Mouse (Mus musculus) adrenal gland, adult 8-10 months (tissue): ENCODE data around the gene Tfeb. TPM values are rescaled to one million over a fixed set of nuclear protein-coding genes. Genes with fewer than 3 reads are reported as not detected.

ENCODE experiments used
- DNase-seq: peaks from one replicate; pipeline ENCODE4 v3.0.0; 2022
- total RNA-seq, 4 experiments: library from RNA; stranded (reverse); gene quantifications; 2 replicates each; pipeline ENCODE4 v1.2.4; 2022

Tfeb gene
- total RNA-seq, 4 experiments from 2014 or later, result 17.3 to 32.1 (median 24.2) TPM

DNA sequence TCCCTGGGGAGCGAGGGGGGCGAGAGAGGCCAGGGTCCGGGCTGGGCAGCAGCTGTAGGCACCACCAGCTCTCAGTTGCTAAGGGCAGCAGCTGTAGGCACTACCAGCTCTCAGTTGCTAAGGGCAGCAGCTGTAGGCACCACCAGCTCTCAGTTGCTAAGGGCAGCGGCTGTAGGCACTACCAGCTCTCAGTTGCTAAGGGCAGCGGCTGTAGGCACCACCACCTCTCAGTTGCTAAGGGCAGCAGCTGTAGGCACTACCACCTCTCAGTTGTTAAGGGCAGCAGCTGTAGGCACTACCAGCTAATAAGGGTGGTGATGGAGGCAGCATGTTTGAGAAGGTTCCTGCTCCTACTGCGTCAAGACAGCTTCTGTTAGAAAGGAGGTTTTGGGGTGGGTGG is 52.2 kb downstream of the Tfeb start:
- no peak for DNase-seq

DNA sequence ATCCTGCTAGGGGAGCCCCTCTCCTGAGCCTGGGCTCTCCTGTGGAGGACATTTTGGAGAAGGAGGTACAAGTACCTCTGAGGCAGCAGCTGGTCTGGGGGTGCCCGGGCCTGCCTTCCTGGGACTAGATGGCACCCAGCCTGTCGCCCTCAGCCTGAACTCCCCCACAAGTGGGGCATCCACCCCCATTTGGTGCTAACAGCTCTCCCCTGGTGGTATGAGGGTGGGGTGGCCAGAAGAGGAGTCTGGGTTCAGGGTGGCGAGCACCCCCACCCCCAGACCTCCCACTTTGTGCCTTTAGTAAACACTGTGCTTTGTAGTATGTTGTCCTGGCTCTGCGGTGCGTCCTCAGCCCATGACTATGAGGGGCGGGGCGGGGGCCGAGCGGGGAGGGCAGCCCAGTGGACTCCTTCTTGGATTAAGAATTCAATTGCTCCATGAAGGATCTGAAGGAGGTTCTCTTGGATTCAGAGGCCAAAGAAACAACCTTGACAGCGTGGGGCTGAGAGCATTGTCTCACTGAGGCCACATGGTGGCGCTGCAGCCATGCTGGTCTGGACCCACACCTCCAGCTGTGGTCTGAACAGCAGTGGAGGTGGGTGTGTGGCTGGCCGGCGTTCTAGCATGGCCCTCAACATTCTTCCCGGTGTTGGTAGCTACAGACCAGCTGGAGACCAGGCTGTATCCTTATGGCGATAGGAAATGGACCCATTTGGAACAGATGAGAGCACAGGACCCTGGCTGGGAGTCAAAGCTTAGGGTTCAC is 55.5 kb downstream of the Tfeb start:
- peak; percentile 56 for DNase-seq

DNA sequence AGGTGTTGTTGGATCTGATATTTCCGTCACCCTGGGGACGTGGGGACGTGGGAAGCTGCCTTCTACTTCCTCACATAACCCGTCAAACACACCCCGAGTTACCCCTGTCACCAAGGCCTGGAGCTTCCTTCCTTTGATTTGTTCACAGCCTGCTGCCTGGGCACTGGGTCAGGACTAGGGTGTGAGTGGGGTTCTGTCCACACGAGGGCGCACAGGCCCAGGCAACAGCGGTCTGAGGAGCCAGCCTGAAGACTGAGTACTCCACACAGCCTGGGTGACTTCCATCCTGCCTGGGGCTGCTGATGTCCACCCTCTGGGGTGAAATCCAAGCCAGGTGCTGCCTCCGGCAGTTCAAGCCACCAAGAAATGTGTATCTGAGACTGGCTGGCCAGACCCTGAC is 56.5 kb downstream of the Tfeb start:
- peak; percentile 75 for DNase-seq

DNA sequence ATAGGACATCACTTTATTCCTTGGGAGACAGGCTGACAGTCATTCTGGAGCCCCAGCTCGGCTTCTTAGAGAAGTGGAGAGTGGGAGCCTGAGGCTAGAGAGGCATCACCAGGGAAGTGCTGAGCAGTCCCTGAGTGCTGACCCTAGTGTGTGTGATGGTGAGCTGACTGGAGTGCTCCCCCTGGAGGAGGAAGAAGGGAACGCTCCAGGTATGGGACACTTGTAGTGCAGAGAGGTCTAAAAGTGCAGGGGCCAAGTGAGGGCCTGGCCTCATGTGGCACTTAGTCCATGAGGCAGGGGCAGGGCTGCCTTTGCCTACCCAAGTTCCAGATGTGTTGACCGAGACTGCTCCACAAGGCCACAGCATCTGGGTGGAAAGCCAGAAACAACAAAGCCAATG is 58.6 kb downstream of the Tfeb start:
- DNase-seq, result no peak

DNA sequence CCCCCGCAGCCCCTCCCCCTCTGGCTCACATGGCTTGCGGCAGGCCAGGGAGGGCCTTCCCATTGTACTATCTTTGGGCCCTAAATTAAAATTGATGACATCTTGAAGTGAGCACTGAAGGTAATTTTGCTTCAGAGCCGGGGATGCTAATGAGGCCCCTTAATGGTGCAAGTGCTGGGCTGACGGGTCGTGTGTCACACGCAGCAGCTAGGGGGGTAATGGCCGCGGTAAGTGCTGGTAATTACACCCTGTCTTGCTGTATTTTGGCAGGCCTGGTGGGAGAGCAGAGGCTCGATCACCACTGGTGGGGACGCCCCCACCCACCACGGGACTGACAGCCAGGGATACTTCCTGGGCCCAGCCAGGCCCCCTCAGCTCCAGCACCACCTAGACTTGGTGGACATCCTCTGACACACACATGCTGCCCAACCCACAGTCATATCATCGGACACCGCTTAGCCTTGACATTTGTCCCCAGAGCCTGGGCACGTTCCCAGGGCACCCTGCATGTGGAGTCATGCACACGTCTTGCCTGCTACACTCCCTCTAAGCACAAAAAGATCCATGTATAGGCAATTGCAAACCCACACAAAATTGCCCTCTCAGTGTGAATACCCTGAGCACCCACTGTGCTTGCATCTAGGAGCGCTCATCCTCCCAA is 59.5 kb downstream of the Tfeb start:
- DNase-seq, result no peak

DNA sequence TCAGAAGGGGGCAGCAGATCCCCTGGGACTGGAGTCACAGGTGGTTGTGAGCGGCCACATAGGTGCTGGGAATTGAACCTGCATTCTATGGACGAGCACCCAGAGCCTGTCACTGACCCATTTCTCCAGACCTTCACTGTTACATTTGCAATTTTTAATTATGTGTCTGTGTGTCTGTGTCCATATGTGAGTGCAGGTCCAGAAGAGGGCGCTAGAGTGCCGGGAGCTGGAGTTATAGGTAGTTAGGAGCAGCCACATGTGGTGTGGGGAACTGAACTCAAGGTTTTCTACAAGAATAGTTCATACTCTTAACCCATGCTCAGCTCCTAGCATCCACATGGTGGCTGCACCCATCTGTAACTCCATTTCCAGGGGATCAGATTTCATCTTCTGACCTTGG is 60.1 kb downstream of the Tfeb start:
- DNase-seq, result no peak

DNA sequence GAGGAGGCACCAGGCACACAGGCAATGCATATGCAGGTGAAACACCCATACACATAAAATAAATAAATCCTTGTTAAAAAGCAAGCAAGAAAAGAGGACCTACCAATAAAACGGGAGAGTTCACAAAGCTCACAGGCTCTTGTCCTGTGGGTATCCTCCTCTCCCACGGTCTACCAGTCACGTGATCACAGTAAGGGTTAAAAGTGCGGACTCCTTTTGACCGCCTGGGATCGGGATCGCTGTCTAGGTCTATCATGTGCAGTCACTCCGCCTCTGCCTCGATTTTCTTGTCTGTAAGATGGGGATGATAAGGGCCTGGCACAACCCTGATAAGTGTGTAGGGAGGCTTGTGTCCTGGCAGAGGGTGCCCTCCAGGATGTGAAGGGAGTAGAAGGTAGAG is 60.6 kb downstream of the Tfeb start:
- DNase-seq, result no peak

DNA sequence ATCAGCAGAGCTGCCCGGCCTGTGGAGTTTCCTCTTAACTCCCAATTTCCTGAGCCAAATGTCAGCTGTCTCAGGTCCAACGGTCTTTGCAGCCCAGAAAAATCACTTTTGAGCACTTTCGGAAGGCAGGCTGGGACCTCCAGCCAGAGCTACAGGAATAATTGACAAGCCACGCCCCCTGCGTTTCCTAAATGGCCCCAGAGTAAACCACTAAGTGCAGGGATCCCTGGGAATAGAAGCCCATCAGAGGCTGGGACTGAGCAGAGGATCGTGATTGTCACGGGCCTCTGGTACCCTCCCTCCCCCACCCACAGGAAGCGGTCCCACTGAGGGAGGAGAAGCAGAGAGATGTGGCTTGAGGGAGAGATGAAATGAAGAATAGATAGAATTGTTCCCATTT is 66.0 kb downstream of the Tfeb start:
- no peak for DNase-seq

DNA sequence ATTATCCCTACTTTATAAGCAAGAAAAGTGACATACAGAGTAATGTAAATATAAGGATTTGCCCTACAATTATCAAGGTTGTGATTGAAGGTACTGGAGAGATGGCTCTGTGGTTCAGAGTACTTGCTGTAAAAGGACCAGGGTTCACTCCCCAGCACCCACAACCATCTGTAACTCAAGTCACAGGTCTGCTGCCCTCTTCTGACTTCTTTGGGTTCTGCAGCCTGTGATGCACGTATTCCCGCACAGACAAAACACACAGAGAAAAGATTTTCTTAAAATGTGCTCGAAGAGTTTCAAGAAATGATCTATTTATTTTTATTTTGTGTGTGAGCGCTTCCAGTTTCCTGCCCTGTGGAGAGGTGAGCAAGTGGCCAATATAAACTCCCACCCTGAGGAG is 66.8 kb downstream of the Tfeb start:
- no peak for DNase-seq

DNA sequence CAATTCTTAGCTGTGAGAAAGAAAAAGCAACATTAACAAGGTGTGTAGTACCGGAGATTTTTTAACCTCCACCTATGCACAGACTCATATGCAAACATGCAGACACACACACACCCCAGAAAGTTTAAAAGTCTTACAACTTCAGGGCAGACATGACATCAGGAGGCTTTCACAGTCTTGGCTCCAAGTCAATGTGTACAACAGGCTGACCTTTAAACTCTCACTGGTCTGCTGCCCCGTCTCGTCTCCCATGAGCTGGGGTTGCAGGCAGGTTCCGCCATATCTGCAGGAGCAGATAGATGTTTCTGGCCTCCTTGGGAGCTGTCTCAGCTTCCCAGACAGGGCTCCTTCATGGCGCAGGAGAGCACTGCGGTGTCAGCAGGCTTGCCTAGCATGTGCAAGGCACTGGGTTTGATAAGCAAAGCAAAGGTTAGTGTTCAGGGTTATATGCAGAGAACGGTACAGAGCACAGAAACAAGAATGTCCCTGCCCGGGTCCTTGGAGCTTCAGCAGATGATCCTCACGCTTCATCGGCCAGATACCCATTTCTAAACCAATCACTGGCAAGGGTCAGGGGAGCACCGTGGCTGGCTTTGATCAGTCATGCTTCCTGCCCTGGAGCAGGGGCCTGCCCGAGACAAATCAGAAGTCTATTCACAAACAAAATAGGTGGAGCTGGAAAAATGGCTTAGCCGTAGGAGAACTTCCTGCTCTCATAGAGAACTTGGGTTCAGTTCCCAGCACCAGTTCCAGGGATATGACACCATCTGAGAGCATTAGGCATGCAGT is 68.4 kb downstream of the Tfeb start:
- DNase-seq, result no peak

DNA sequence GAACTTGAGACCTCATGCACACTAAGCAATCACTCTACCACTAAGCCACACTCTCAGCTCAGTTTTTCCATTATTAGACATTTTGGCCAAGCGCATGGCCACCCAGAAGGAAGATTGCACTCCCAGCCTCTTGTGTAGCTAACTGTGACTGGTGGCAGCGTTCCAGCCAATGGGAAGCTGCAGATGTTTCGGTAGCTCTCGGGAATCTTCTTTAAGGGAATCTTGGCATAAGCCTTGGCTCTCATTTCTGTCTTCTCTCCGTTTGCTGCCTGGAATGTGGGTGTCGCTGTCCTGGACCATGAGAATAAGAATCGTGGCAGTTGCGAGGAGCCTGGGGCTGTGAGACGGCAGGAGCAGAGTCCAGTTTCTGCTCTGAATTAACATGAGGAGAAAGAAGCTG is 69.4 kb downstream of the Tfeb start:
- DNase-seq, result no peak

DNA sequence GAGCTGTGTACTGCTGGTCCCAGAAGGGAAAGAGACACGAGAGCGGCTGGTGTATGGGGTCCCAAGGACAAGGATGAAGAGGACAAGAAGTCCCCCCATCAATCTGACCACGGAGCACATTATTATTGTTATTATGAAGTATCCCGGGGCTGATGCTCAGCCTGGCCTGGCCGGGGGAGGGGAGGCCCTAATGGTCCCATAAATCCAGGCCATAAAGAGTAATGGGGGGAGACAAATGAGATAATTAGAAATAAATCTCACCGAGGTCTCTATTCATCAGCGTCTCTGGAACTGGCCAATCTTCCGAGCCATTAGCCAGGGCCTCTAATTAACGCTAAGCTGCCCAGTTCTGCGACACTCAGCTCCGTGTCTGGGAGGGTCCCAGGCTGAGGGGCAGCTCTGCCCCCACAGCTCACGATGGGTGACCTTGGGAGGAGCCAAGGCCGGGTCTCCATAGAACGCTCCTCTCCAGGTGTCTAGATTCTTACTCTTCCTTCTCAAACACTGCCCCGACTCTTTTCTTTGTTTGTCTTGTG is 74.5 kb downstream of the Tfeb start:
- DNase-seq, result no peak

DNA sequence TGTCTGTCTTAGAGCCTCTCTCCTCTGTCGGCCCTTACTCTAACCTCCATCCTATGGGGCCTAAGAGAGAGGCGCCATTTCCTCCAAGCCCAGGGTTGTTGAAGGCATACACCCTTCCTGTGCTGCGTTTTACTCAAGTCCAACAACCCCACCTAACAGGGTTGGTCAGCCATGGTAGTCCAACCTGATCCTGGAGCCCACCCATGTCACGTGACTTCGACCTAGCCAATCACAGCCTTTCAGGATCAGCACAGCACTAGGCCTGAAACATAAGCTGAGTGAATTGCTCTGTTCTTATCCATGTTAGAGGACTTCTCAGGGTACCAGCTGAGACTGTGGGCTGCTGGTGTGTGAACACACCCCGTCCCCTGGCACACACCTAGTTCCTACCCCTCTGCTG is 75.4 kb downstream of the Tfeb start:
- DNase-seq, result no peak

DNA sequence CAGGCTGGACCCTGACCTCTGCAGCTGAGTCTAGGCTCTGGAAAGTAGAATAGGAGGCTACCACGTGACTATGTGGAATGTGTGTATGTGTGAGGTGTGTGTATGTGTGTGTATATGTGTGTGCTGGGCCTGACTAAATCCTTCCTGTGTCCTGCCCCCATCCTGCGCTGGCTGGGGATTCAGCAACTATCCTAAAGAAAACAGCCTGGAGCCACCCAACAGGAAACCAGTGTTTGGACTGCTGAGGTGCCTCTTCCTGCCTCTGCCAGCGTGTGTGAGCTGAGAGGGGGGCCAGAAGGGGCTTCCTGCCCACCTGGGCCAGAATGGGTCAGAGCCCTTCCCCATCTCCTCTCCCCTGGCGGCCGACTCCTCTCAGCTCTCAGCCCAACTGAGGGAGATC is 76.8 kb downstream of the Tfeb start:
- no peak for DNase-seq

DNA sequence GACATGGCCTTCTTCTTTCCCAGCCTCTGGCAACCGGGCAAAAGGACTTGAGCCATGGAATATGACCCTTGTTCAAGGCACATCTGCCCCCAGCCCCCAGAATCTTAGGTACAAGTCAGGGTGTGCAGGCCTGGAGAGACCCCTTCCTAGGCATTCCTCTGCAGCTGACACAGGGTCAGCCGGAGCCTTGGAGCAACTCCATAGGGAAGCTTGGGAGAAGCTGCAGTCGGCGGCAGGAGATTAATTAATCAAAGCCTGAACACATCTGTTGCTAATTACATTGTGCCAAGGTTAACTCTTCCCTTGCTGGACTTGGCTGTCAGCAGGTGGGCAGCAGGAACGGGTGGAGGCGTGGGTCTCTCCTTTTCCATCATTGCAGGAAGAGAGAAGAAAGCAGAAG is 77.7 kb downstream of the Tfeb start:
- DNase-seq, result no peak

DNA sequence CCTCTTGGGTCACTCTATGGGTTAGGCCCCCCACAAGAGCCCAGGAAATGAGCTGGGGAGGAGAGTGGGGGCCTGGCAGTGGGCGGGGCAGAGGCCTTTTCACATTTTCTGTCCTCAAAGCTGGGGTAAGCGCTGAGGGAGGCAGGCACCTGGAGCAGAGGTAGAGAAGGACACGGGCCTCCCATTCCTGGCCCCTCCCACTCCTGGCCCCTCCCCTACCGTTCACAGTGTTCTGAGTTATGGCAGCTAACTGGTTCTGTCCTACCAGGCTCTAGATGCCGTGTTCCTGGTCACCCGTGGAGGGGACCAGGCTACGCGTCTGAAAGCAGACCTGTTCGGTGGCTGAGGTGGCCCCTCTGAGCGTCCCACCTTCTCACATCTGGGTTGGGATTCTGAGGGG is 78.6 kb downstream of the Tfeb start:
- DNase-seq, result no peak

DNA sequence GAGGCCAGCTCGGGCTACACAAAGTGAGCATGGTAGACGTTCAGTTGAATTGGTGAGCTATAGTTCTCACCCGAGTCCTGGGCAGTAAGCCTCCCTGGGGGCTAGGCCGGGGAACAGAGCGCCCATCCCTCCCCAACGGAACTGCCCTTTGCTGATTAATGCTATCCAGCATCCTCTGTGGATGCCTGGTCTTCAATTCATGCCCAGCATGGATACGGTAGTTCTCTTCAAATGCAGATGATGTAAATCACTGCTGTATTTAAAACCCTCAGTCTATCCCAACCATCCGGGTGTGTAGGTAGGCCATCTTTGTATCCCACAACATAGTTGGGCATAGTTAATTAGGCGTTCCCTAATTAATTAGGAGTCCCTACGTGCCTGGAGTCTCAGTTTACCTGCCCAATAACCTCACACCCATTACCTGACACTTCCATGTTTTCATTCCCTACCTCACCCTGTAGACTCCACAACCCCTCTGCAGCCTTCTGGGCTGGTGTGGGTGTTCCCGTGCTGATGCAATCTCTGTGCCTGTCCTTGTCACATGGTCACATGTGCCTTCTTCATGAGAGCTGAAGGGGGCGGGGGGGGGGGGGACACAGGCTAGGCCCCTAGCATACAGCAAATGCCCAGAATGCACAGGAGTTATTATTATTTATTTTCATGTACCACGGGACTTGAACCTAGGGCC is 81.4 kb downstream of the Tfeb start:
- DNase-seq, result no peak

DNA sequence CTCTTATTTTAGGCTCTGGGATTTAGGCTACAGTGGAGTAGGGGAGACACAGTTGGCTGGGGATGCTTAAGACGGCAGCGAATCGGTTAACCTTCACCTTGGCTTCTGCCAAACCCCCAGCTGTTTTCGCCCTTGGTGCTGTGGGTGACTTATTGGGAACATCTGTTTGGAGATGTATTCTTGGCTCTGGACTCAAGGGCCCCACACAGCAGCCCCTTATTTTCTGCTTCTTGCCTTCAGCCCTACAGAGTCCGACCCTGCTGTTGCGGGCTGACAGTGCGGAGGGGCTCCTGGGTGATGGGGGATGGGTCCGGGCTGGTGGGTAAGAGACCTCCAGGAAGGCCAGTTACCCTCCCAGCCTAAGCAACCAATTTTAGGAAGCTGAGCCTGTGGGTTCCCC is 84.5 kb downstream of the Tfeb start:
- DNase-seq, result no peak

DNA sequence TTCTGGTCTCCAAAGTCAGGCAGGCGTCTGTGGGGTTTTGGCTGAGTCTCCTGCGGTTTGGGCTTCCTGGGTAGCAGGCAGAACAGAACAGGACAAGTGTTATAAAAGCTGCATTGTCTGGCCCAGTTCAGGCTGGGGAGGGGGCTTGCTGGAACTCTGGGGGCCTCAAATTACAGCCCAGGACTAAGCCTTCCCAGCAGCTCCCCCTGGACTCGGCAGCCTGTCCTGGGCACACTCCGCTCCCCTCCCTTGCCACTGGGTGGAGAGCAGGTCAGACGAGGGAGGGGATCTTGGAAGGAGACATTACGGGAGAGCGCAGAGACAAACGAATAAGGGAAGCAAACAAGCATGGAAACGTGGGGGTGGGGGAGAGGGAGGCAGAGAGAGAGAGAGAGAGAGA is 94.3 kb downstream of the Tfeb start:
- no peak for DNase-seq

DNA sequence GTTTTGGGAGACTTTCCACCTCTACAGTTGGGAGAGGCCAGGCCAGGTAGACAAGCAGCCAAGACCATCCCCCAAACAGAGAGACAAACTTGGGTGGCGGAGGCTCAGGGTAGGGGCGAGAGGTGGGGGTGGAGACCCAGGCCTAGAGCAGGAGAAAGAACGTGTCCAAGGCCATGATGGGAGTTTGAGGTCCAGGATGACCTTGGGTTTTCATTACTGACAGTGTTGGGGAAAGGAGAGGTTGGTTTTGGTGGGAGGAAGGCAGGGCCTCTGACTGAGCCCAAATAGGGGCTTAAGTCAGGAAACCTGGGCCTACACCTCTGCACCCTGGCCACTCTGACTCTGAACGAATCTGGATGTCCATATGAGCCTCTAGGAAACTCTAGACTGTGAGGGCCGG is 94.9 kb downstream of the Tfeb start:
- DNase-seq, result no peak

DNA sequence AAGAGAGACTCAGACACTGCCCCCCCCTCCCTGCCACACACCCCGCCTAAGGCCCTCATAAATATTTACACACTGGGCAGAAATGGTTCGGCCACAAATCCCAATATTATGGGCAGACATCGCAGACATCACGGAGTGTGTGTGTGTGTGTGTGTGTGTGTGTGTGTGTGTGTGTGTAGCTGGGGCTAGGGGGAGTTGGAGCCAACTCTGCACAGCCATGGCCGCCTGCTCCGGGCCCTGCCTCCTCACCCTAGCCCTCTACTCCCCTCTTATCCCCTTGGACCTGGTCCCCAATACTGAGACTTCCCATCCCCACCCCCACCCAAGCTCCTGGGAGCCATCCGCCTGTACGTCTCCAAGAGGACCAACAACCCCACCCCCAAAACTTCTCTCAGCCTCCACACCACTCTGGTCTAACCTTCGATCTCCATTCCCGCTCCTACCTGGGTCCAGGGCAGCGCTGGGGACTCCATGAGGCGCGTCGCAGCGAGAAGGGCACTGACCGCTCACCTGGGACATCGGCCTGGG is 95.7 kb downstream of the Tfeb start:
- DNase-seq, result no peak

DNA sequence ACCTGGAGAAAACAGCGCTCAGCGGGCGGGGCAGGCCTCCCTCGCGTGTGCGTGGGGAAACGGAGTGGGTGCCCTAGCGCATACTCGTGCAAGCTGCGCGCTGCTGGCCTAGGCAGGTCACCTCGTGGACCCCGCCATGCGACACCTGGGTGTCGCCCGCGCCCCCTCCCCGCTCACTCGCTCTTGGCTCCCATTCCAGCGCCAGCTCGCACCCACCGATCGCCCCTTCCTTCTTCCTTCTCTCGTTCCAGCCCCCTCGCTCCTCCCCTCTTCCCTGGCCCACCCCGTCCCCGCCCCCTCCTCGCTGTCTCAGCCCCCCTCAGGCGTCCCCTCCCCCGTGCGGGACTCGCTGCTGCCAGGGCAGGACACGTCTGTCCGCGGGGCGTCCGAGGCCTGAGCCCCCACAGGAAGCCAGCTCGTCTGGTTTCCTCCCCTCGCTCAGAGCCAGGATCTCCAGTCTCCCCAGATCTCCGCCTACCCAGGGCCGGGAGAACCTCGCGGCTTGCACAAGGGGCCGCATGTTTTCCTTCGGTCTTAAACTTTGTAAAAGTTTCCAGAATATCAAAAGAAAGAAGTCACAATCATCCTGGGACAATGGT is 96.3 kb downstream of the Tfeb start:
- DNase-seq, result no peak
